Mouse (Mus musculus): ENCODE results near the gene Procr. TPM values are rescaled to one million over a fixed set of nuclear protein-coding genes. Genes with fewer than 3 reads are reported as not detected.
A peak's percentile ranks its signal among the peaks of the same experiment; 100 is the strongest.

Gene Procr
- polyA plus RNA-seq, 1 experiment from 2014 or later: 9.1 TPM

GRCm38 (mm10) chr2:155773664-155774063 is 22.7 kb downstream of the Procr start:
- WGBS: 65% methylated on average over 4 of the region's 4 CpGs
- Histone ChIP-seq H3K27me3 (replicated peaks; ENCODE audit: control insufficient read depth, insufficient read depth, low read length) (peaks cover 52% of the 10 kb centered on the region), H3K36me3 (ENCODE audit: control insufficient read depth, insufficient read depth, low read length) (no peaks in the 10 kb centered on the region), H3K4me3 (ENCODE audit: low read depth, low read length) (no peak overlapping the region), H3K9ac (ENCODE audit: low read depth, low read length) (no peak overlapping the region), H3K9me3 (ENCODE audit: control insufficient read depth, low read length) (no peaks in the 10 kb centered on the region), H3K4me1 (ENCODE audit: control insufficient read depth, insufficient read depth, low read length) (no peaks in the 10 kb centered on the region), H3K4me2 (ENCODE audit: low read depth, low read length) (no peak overlapping the region), H3K27ac (replicated peaks; ENCODE audit: low read depth, low read length) (no peak overlapping the region)
- no peak for DNase-seq (ENCODE audit: low spot score)
- ATAC-seq (ENCODE audit: low read depth): no peak

GRCm38 (mm10) chr2:155774261-155774926 is 23.5 kb downstream of the Procr start:
- DNase-seq (ENCODE audit: low spot score): no peak
- peak overlapping the region; percentile 38; the same call in 1 of the 2 replicates for H3K4me3 ChIP-seq (ENCODE audit: low read depth, low read length)
- H3K9ac ChIP-seq (ENCODE audit: low read depth, low read length): no peak overlapping the region
- H3K9me3 ChIP-seq (ENCODE audit: control insufficient read depth, low read length): no peaks in the 10 kb centered on the region
- no peaks in the 10 kb centered on the region for H3K36me3 ChIP-seq (ENCODE audit: control insufficient read depth, insufficient read depth, low read length)
- 54% methylated on average over 11 of the region's 11 CpGs for WGBS
- no peaks in the 10 kb centered on the region for H3K4me1 ChIP-seq (ENCODE audit: control insufficient read depth, insufficient read depth, low read length)
- peak overlapping the region; percentile 95 for H3K4me2 ChIP-seq (ENCODE audit: low read depth, low read length)
- ATAC-seq (ENCODE audit: low read depth): no peak
- peaks cover 52% of the 10 kb centered on the region for H3K27me3 ChIP-seq (replicated peaks; ENCODE audit: control insufficient read depth, insufficient read depth, low read length)
- H3K27ac ChIP-seq (replicated peaks; ENCODE audit: low read depth, low read length): no peak overlapping the region

DNA sequence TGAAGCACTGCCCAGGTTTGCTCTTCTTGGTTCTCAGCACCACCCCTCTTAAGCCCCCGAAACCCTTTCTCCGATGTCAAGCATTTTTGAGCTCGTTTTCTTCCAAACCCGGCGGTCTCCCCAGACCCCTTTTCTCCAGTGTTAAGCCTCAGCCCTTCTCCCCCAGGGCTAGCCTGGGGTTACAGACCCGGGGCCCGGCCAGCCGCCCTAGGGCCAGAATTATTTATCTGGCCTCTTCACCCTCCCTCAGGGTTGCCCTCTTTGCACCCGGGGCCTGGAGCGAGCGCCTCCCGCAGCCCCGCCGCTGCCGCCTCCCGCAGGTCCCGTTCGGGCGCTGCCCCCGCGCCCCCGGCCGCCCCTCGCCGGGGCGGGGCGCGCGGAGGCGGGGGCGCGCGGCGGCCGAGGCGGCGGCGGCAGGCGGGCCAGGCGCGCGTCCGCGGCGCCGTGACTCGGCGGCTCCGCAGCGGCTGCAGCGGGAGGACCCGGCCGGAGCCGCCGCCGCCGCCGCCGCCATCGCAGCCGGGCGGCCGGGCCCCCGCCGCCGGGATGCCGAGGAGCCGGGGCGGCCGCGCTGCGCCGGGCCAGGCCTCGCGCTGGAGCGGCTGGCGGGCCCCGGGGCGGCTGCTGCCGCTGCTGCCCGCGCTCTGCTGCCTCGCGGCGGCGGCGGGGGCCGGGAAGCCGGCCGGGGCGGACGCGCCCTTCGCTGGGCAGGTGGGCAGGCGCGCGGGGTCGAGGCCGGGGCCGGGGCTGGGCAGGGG is 24.2 kb downstream of the Procr start, which contains the start of gene Mmp24:
Gene Mmp24 (plus strand): TSS at position 416 of the 758 bp plus-strand sequence.
- WGBS: 4% methylated on average over 24 of the region's 100 CpGs
- Histone ChIP-seq H3K27ac (replicated peaks; ENCODE audit: low read depth, low read length) (no peak within 1 kb of the TSS), H3K27me3 (replicated peaks; ENCODE audit: control insufficient read depth, insufficient read depth, low read length) (peaks cover 52% of the 10 kb centered on the region), H3K4me3 (ENCODE audit: low read depth, low read length) (peak within 1 kb of the TSS; percentile 46), H3K4me1 (ENCODE audit: control insufficient read depth, insufficient read depth, low read length) (no peaks in the 10 kb centered on the region), H3K36me3 (ENCODE audit: control insufficient read depth, insufficient read depth, low read length) (no peaks in the 10 kb centered on the region), H3K9me3 (ENCODE audit: control insufficient read depth, low read length) (no peaks in the 10 kb centered on the region), H3K9ac (ENCODE audit: low read depth, low read length) (no peak within 1 kb of the TSS; the same call in 1 of the 2 replicates), H3K4me2 (ENCODE audit: low read depth, low read length) (peak within 1 kb of the TSS; percentile 95)
- DNase-seq (ENCODE audit: low spot score) (no peak), ATAC-seq (ENCODE audit: low read depth) (peak; percentile 47; the same call in 1 of the 2 replicates)

DNA sequence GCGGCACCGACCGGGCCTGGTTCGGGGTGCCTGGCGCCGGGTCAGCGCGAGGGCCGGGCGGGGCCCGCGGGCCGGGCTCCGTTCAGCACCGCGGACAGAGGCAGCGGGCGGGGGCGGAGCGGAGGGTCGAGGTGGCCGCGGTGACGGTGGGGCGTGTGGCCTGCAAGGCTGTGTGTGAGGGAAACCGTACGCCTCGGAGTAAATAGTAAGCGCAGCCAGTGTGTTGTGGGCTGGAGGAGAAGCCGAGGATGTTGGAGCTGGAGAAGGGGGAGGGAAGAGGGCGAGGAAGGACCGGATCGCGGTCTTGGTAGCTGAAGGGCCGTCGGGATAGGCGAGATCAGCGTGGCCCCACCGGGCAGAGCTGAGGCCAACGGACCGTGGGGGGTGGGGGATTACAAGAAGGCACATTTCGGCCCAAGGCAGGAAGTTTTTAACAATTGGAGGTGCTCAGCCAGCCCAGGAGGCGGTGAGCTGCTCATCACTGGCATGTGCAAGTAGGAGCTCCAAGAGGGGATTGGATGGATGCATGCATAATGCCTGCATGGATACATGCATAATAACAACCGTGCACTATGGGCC is 24.9 kb downstream of the Procr start:
- Histone ChIP-seq H3K9me3 (ENCODE audit: control insufficient read depth, low read length) (no peaks in the 10 kb centered on the region), H3K27me3 (replicated peaks; ENCODE audit: control insufficient read depth, insufficient read depth, low read length) (peaks cover 52% of the 10 kb centered on the region), H3K27ac (replicated peaks; ENCODE audit: low read depth, low read length) (no peak overlapping the region), H3K9ac (ENCODE audit: low read depth, low read length) (no peak overlapping the region; the same call in 1 of the 2 replicates), H3K4me2 (ENCODE audit: low read depth, low read length) (peak overlapping the region; percentile 95), H3K36me3 (ENCODE audit: control insufficient read depth, insufficient read depth, low read length) (no peaks in the 10 kb centered on the region), H3K4me1 (ENCODE audit: control insufficient read depth, insufficient read depth, low read length) (no peaks in the 10 kb centered on the region), H3K4me3 (ENCODE audit: low read depth, low read length) (peak overlapping the region; percentile 46)
- DNase-seq (ENCODE audit: low spot score) (peak; percentile 55), ATAC-seq (ENCODE audit: low read depth) (peak; percentile 84)
- 1% methylated on average over 32 of the region's 44 CpGs for WGBS

DNA sequence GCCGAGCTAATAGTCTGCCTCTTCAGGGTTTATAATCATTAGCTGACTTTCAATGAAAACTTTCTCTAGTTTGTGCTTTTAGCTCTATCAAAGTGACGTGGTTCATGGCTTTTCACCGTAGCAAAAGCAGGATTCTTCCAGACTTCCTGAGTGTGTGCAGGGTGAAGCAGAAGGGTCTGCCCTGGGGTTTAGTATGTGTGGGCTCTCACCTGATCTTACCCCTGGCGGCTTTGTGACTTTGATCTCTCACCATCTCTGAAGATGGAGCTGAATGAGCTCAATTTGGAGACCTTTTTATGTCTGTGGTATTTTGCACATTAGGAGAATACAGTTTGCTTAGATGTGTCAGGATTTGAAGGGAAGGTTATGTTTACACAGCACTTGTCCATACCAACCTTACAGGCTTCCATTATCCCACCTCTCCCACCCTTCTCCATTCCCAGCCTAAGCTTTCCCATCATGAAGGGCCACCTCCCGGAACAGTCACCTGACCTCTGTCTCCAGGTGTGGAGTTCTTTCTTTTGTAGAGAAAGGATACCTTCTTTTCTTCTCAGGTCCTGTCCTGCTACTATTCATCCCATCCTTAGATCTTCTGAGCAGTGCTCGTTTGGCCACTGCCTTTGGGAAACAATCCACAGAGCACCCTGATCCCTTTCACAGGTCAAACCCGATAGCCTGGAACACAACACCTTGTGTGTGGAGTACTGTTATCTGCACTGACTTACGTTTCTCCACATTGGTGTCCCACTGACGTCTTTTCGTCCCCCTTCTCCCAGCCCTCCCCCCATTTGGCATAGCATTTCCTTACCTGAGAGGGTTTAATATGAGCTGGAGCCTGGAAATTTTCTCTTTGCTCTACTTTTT is 26.1 kb downstream of the Procr start:
- H3K4me1 ChIP-seq (ENCODE audit: control insufficient read depth, insufficient read depth, low read length): no peaks in the 10 kb centered on the region
- H3K9ac ChIP-seq (ENCODE audit: low read depth, low read length): no peak overlapping the region
- ATAC-seq (ENCODE audit: low read depth) (no peak), DNase-seq (ENCODE audit: low spot score) (no peak)
- H3K4me3 ChIP-seq (ENCODE audit: low read depth, low read length): no peak overlapping the region
- H3K4me2 ChIP-seq (ENCODE audit: low read depth, low read length): no peak overlapping the region
- WGBS: 62% methylated on average over 10 of the region's 10 CpGs
- no peaks in the 10 kb centered on the region for H3K9me3 ChIP-seq (ENCODE audit: control insufficient read depth, low read length)
- H3K36me3 ChIP-seq (ENCODE audit: control insufficient read depth, insufficient read depth, low read length): no peaks in the 10 kb centered on the region
- no peak overlapping the region for H3K27ac ChIP-seq (replicated peaks; ENCODE audit: low read depth, low read length)
- H3K27me3 ChIP-seq (replicated peaks; ENCODE audit: control insufficient read depth, insufficient read depth, low read length): peaks cover 52% of the 10 kb centered on the region

GRCm38 (mm10) chr2:155777688-155777985 is 26.7 kb downstream of the Procr start:
- peaks cover 52% of the 10 kb centered on the region for H3K27me3 ChIP-seq (replicated peaks; ENCODE audit: control insufficient read depth, insufficient read depth, low read length)
- no peaks in the 10 kb centered on the region for H3K36me3 ChIP-seq (ENCODE audit: control insufficient read depth, insufficient read depth, low read length)
- H3K4me3 ChIP-seq (ENCODE audit: low read depth, low read length): no peak overlapping the region
- ATAC-seq (ENCODE audit: low read depth): no peak
- H3K4me1 ChIP-seq (ENCODE audit: control insufficient read depth, insufficient read depth, low read length): no peaks in the 10 kb centered on the region
- no peak for DNase-seq (ENCODE audit: low spot score)
- no peak overlapping the region for H3K9ac ChIP-seq (ENCODE audit: low read depth, low read length)
- 68% methylated on average over 4 of the region's 4 CpGs for WGBS
- no peak overlapping the region for H3K27ac ChIP-seq (replicated peaks; ENCODE audit: low read depth, low read length)
- no peaks in the 10 kb centered on the region for H3K9me3 ChIP-seq (ENCODE audit: control insufficient read depth, low read length)
- no peak overlapping the region for H3K4me2 ChIP-seq (ENCODE audit: low read depth, low read length)

DNA sequence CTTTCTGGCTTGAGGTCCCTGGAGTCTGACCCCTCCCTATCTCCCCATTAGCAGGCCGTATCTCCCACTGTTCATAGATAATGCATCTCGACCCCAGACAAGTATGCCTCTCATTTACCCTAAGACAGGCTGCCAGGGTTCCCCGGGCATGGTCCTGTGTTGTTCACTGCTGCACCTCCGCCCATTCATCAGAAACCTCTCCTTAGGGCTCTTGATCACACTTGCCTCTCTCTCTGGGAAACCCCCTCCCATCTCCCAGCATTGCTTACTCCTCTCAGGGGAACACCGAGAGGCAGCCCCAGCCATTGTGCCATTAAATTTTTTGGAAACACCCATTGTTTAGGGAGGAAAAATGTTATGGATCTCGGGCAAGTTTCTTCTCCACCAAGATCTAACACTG is 27.1 kb downstream of the Procr start:
- H3K4me1 ChIP-seq (ENCODE audit: control insufficient read depth, insufficient read depth, low read length): no peaks in the 10 kb centered on the region
- DNase-seq (ENCODE audit: low spot score) (no peak), ATAC-seq (ENCODE audit: low read depth) (no peak)
- no peak overlapping the region for H3K4me3 ChIP-seq (ENCODE audit: low read depth, low read length)
- H3K27me3 ChIP-seq (replicated peaks; ENCODE audit: control insufficient read depth, insufficient read depth, low read length): peaks cover 48% of the 10 kb centered on the region
- H3K9me3 ChIP-seq (ENCODE audit: control insufficient read depth, low read length): no peaks in the 10 kb centered on the region
- H3K27ac ChIP-seq (replicated peaks; ENCODE audit: low read depth, low read length): no peak overlapping the region
- H3K9ac ChIP-seq (ENCODE audit: low read depth, low read length): no peak overlapping the region
- 63% methylated on average over 6 of the region's 6 CpGs for WGBS
- no peak overlapping the region for H3K4me2 ChIP-seq (ENCODE audit: low read depth, low read length)
- H3K36me3 ChIP-seq (ENCODE audit: control insufficient read depth, insufficient read depth, low read length): no peaks in the 10 kb centered on the region

- WGBS: 58% methylated on average over 7 of the region's 7 CpGs
- Histone ChIP-seq H3K4me1 (ENCODE audit: control insufficient read depth, insufficient read depth, low read length) (no peaks in the 10 kb centered on the region), H3K4me3 (ENCODE audit: low read depth, low read length) (no peak overlapping the region)
These were observed 28.1 kb downstream of the Procr start for GRCm38 (mm10) chr2:155779066-155779465.

More at GRCm38 (mm10) chr2:155779066-155779465, 28.1 kb downstream of the Procr start:
- no peak overlapping the region for H3K9ac ChIP-seq (ENCODE audit: low read depth, low read length)
- H3K4me2 ChIP-seq (ENCODE audit: low read depth, low read length): no peak overlapping the region
- H3K27ac ChIP-seq (replicated peaks; ENCODE audit: low read depth, low read length): no peak overlapping the region
- H3K27me3 ChIP-seq (replicated peaks; ENCODE audit: control insufficient read depth, insufficient read depth, low read length): peaks cover 38% of the 10 kb centered on the region
- DNase-seq (ENCODE audit: low spot score) (no peak), ATAC-seq (ENCODE audit: low read depth) (no peak)
- no peaks in the 10 kb centered on the region for H3K9me3 ChIP-seq (ENCODE audit: control insufficient read depth, low read length)
- H3K36me3 ChIP-seq (ENCODE audit: control insufficient read depth, insufficient read depth, low read length): no peaks in the 10 kb centered on the region
